Mouse (Mus musculus): Measurements from ENCODE around the gene Tex12. TPM values are rescaled to one million over a fixed set of nuclear protein-coding genes. Genes with fewer than 3 reads are reported as not detected.

Tex12 gene
- polyA plus RNA-seq, 1 experiment from 2014 or later = not detected

DNA sequence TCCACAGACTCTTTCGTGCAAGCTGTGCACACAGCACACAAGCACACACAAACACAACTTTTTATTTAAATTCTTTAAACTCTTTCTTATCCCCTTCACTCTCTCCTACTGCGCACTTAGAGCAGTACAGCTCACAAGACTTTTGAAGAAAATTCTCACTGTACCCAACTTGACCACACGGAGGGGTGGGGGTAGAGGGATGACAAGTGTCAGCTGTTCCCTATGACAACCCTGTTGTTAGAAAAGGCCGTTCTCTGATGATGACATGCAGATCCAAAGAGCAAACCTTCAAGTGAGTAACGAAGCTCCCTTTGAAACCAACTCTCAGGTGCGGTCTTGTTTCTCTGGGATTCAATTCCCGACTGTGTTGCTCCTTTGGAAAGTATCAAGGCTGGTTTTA lies 33.3 kb downstream of the Tex12 start:
- Histone ChIP-seq H3K9ac (ENCODE audit: low read depth, low read length) (peak overlapping the region; percentile 84), H3K4me1 (ENCODE audit: control insufficient read depth, insufficient read depth, low read length) (peaks cover 8% of the 10 kb centered on the region), H3K4me3 (ENCODE audit: low read length) (peak overlapping the region; percentile 83), H3K9me3 (ENCODE audit: control insufficient read depth, low read length) (no peaks in the 10 kb centered on the region), H3K27ac (ENCODE audit: low read length) (peak overlapping the region; percentile 84; the same call in 1 of the 2 replicates), H3K36me3 (ENCODE audit: control insufficient read depth, insufficient read depth, low read length) (no peaks in the 10 kb centered on the region), H3K27me3 (replicated peaks; ENCODE audit: control insufficient read depth, insufficient read depth, low read length) (no peaks in the 10 kb centered on the region), H3K4me2 (ENCODE audit: low read depth, low read length) (peak overlapping the region; percentile 79)
- 29% methylated on average over 7 of the region's 7 CpGs for WGBS
- peak; percentile 9; the same call in 1 of the 2 replicates for ATAC-seq

DNA sequence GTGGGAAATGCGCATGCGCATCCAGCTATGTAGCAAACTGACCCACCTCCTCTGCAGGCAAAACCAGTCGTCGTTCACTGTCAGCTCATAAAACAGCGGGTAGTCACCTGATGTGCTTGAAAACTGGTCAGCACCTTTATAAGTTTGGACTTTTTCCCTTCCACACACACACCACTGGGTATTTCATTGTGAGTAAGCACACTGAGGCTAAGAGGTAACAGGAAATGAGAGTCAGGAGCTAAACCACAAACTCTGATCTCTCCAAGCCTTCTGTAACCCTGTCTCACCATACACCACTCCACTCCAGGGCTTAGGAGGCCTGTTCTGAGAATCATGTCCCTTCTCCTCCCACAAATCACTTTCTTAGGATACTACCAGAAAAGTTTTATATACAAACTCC lies 35.5 kb downstream of the Tex12 start:
- Histone ChIP-seq H3K27me3 (replicated peaks; ENCODE audit: control insufficient read depth, insufficient read depth, low read length) (no peaks in the 10 kb centered on the region), H3K9ac (ENCODE audit: low read depth, low read length) (no peak overlapping the region), H3K9me3 (ENCODE audit: control insufficient read depth, low read length) (no peaks in the 10 kb centered on the region), H3K4me1 (ENCODE audit: control insufficient read depth, insufficient read depth, low read length) (peaks cover 8% of the 10 kb centered on the region), H3K36me3 (ENCODE audit: control insufficient read depth, insufficient read depth, low read length) (no peaks in the 10 kb centered on the region), H3K4me3 (ENCODE audit: low read length) (no peak overlapping the region), H3K27ac (ENCODE audit: low read length) (no peak overlapping the region), H3K4me2 (ENCODE audit: low read depth, low read length) (no peak overlapping the region)
- WGBS = 66% methylated on average over 5 of the region's 5 CpGs
- no peak for ATAC-seq

DNA sequence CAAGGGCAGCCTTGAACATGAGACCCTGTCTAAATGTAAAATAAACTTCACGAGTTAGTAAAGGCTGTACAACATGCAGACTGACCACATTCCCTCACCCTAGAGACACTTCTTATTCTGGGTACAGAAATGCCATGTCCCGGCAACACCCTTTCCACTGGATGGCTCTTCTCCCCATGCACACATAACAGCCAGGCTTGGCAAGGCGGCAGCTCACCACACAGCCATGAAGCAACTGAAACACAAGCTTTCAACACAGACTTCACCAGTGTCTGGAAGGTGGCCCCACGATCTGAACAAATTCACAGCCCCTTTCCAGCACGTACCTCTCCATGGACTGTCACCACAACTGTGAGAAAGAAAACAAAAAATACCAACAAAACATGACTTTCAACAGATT lies 36.2 kb downstream of the Tex12 start:
- ATAC-seq = no peak
- Histone ChIP-seq H3K9ac (ENCODE audit: low read depth, low read length) (no peak overlapping the region), H3K36me3 (ENCODE audit: control insufficient read depth, insufficient read depth, low read length) (no peaks in the 10 kb centered on the region), H3K9me3 (ENCODE audit: control insufficient read depth, low read length) (no peaks in the 10 kb centered on the region), H3K4me3 (ENCODE audit: low read length) (no peak overlapping the region), H3K27me3 (replicated peaks; ENCODE audit: control insufficient read depth, insufficient read depth, low read length) (no peaks in the 10 kb centered on the region), H3K4me1 (ENCODE audit: control insufficient read depth, insufficient read depth, low read length) (peaks cover 8% of the 10 kb centered on the region), H3K27ac (ENCODE audit: low read length) (no peak overlapping the region), H3K4me2 (ENCODE audit: low read depth, low read length) (no peak overlapping the region)
- 84% methylated on average over 5 of the region's 5 CpGs for WGBS

DNA sequence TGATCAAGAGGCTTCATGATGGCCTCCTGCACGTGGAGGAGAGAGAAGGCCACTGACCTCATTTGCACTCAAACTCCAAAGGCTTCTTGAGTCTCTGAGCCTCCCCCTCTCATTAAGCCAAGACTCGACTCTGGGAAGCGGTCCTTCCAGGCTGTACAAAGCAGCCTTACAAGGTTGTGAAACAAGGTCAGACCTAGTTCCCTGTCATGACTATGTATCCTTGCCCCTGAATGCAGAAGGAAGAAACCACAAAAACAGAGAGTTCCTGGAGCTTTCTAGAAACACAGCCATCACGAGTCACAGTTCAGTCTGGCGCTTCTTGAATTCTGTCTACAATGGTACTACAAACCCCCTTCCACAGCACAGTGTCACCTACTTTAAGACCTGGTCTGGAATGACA lies 38.6 kb downstream of the Tex12 start:
- no peaks in the 10 kb centered on the region for H3K36me3 ChIP-seq (ENCODE audit: control insufficient read depth, insufficient read depth, low read length)
- H3K27ac ChIP-seq (ENCODE audit: low read length) = no peak overlapping the region
- peaks cover 4% of the 10 kb centered on the region for H3K4me1 ChIP-seq (ENCODE audit: control insufficient read depth, insufficient read depth, low read length)
- H3K4me2 ChIP-seq (ENCODE audit: low read depth, low read length) = no peak overlapping the region
- no peaks in the 10 kb centered on the region for H3K9me3 ChIP-seq (ENCODE audit: control insufficient read depth, low read length)
- 78% methylated on average over 5 of the region's 5 CpGs for WGBS
- no peak overlapping the region for H3K9ac ChIP-seq (ENCODE audit: low read depth, low read length)
- ATAC-seq = no peak
- H3K27me3 ChIP-seq (replicated peaks; ENCODE audit: control insufficient read depth, insufficient read depth, low read length) = no peaks in the 10 kb centered on the region
- H3K4me3 ChIP-seq (ENCODE audit: low read length) = no peak overlapping the region

DNA sequence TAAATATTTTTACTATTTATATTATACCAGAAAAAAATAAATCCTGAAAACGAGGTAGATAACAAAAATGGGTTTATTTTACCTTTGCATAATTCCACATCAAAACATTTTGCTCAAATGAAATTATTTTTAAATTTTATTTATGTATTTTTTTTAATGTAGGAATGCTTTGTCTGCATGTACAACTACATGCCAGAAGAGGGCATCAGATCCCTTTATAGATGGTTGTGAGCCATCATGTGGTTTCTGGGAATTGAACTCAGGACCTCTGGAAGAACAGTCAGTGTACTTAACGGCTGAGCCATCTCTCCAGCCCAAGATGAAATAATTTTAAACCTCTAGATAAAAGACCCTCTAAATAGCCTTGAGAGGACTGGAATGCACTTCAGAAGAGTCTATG lies 39.6 kb downstream of the Tex12 start:
- H3K9me3 ChIP-seq (ENCODE audit: control insufficient read depth, low read length) = no peaks in the 10 kb centered on the region
- H3K9ac ChIP-seq (ENCODE audit: low read depth, low read length) = no peak overlapping the region
- H3K27ac ChIP-seq (ENCODE audit: low read length) = no peak overlapping the region
- no peaks in the 10 kb centered on the region for H3K27me3 ChIP-seq (replicated peaks; ENCODE audit: control insufficient read depth, insufficient read depth, low read length)
- 67% methylated on average over 2 of the region's 2 CpGs for WGBS
- no peak overlapping the region for H3K4me3 ChIP-seq (ENCODE audit: low read length)
- no peaks in the 10 kb centered on the region for H3K36me3 ChIP-seq (ENCODE audit: control insufficient read depth, insufficient read depth, low read length)
- no peak for ATAC-seq
- H3K4me2 ChIP-seq (ENCODE audit: low read depth, low read length) = no peak overlapping the region
- H3K4me1 ChIP-seq (ENCODE audit: control insufficient read depth, insufficient read depth, low read length) = no peaks in the 10 kb centered on the region

DNA sequence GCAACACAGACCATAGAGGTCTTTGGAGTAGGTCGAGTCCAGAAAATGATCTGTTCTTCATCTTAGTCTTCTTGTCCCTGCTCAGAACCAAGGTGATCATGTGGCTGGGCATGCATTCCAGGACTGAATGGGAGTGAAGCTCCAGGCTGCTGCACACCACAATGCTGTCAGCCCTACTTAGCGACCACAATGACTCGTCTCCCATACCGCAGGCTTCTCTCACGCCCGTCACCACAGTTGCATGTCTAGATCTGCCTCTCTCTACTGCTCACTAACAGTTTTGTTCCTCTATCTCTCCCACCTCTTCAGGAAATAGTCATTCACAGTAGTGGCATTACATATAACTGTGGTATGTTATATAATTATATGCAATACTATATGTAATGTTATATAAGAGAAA lies 40.4 kb downstream of the Tex12 start:
- WGBS = 89% methylated on average over 6 of the region's 6 CpGs
- Histone ChIP-seq H3K4me2 (ENCODE audit: low read depth, low read length) (no peak overlapping the region), H3K9ac (ENCODE audit: low read depth, low read length) (no peak overlapping the region), H3K27ac (ENCODE audit: low read length) (no peak overlapping the region), H3K27me3 (replicated peaks; ENCODE audit: control insufficient read depth, insufficient read depth, low read length) (no peaks in the 10 kb centered on the region), H3K4me3 (ENCODE audit: low read length) (no peak overlapping the region), H3K36me3 (ENCODE audit: control insufficient read depth, insufficient read depth, low read length) (no peaks in the 10 kb centered on the region), H3K9me3 (ENCODE audit: control insufficient read depth, low read length) (no peaks in the 10 kb centered on the region), H3K4me1 (ENCODE audit: control insufficient read depth, insufficient read depth, low read length) (no peaks in the 10 kb centered on the region)
- ATAC-seq = no peak

DNA sequence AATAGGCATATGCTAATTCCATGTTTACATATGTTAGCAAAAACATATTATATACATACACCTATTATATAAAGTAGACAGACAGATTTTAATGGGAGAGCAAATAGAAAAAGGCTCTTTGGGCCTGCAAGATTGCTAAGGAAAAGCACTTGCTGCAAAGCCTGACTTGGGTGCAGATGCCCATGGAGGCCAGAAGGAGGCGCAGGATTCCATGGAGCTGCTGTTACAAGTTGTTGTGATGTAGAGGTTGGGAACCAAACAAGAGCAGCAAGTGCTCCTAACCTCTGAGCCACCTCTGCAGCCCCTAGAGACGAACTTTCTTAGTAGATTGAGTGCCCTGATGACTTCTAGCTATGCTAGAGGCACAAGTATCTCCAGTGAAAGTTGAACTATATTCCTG lies 42.3 kb downstream of the Tex12 start:
- Histone ChIP-seq H3K27me3 (replicated peaks; ENCODE audit: control insufficient read depth, insufficient read depth, low read length) (no peaks in the 10 kb centered on the region), H3K4me2 (ENCODE audit: low read depth, low read length) (no peak overlapping the region), H3K4me1 (ENCODE audit: control insufficient read depth, insufficient read depth, low read length) (no peaks in the 10 kb centered on the region), H3K36me3 (ENCODE audit: control insufficient read depth, insufficient read depth, low read length) (no peaks in the 10 kb centered on the region), H3K9ac (ENCODE audit: low read depth, low read length) (no peak overlapping the region), H3K4me3 (ENCODE audit: low read length) (no peak overlapping the region), H3K27ac (ENCODE audit: low read length) (no peak overlapping the region), H3K9me3 (ENCODE audit: control insufficient read depth, low read length) (no peaks in the 10 kb centered on the region)
- ATAC-seq = no peak
- 19% methylated on average over 2 of the region's 2 CpGs for WGBS

DNA sequence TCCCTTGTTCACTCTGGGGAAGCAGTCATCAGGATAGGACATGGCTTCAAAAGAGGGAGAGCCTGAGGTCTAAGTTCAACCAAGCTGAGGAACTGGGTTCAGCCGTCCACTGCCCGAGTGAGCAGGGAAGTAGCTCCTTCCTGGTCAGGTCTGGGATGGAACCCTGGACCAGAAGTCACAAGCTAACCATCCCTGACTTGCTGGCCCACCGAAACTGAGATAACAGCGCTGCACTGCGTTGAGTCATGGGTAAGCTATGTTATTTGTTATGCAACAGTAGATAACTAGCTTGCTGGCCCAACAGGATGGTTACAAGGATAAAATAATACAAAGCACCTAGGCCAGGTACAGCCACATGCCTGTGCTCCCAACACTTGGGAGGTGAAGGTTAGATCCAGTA lies 45.7 kb downstream of the Tex12 start:
- Histone ChIP-seq H3K27me3 (replicated peaks; ENCODE audit: control insufficient read depth, insufficient read depth, low read length) (no peaks in the 10 kb centered on the region), H3K9me3 (ENCODE audit: control insufficient read depth, low read length) (no peaks in the 10 kb centered on the region), H3K27ac (ENCODE audit: low read length) (0 out of 2 replicates have a peak overlapping the region, but pooled peaks have one; percentile 3), H3K4me1 (ENCODE audit: control insufficient read depth, insufficient read depth, low read length) (no peaks in the 10 kb centered on the region), H3K9ac (ENCODE audit: low read depth, low read length) (no peak overlapping the region), H3K4me3 (ENCODE audit: low read length) (no peak overlapping the region), H3K36me3 (ENCODE audit: control insufficient read depth, insufficient read depth, low read length) (no peaks in the 10 kb centered on the region), H3K4me2 (ENCODE audit: low read depth, low read length) (no peak overlapping the region)
- 71% methylated on average over 5 of the region's 5 CpGs for WGBS
- ATAC-seq = peak; percentile 88

DNA sequence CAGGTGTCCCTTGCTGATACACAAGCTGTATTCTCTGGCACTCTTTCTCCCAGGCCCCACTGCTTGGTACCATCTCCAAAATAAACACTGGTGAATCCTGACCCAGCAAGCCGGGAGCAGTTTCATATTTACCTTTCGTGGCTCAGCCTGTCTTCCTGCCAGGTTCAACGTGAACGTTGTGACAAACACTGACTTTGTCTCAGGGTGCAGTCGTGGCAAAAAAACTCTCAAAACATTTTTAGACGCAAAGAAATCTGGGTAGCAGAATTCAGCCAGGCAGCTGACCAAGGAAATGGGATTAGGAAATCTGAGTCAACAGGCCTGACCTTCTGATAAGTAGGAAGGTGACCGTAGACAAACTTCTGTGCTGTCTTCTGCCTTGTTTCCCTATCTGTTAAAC lies 53.6 kb downstream of the Tex12 start:
- Histone ChIP-seq H3K36me3 (ENCODE audit: control insufficient read depth, insufficient read depth, low read length) (no peaks in the 10 kb centered on the region), H3K9me3 (ENCODE audit: control insufficient read depth, low read length) (no peaks in the 10 kb centered on the region), H3K4me3 (ENCODE audit: low read length) (no peak overlapping the region), H3K27me3 (replicated peaks; ENCODE audit: control insufficient read depth, insufficient read depth, low read length) (no peaks in the 10 kb centered on the region), H3K9ac (ENCODE audit: low read depth, low read length) (no peak overlapping the region), H3K4me1 (ENCODE audit: control insufficient read depth, insufficient read depth, low read length) (peaks cover 6% of the 10 kb centered on the region; the same call in 1 of the 2 replicates), H3K4me2 (ENCODE audit: low read depth, low read length) (no peak overlapping the region), H3K27ac (ENCODE audit: low read length) (no peak overlapping the region)
- ATAC-seq = no peak
- WGBS = 42% methylated on average over 7 of the region's 7 CpGs
